Mouse (Mus musculus) hindbrain, embryonic 11.5 days (tissue): ENCODE measurements around the gene Fcho2. TPM values are rescaled to one million over a fixed set of nuclear protein-coding genes. Genes with fewer than 3 reads are reported as not detected.

Experiments
- polyA plus RNA-seq: library from polyadenylated mRNA; unstranded; fragments of >200 nt; fragmentation: Nextera tagmentation; extraction: Ambion mirVana; gene quantifications from 2 replicates; pipeline ENCODE4 v1.2.1, GENCODE M21; 2014

Fcho2 gene
- polyA plus RNA-seq, 1 experiment from 2014 or later, result 35.5 TPM

Other genes starting within 250 kb of the Fcho2 start
- gene Tmem174, start 178.0 kb downstream of the Fcho2 start, polyA plus RNA-seq, result not detected in 2 replicates
- gene Tmem171, start 120.6 kb downstream of the Fcho2 start, polyA plus RNA-seq, result not detected in 2 replicates
- gene Tnpo1, start 110.9 kb upstream of the Fcho2 start, polyA plus RNA-seq, result 66.9 and 124 TPM in 2 replicates
- not detected in 2 replicates for gene 1700024P04Rik, start 169.1 kb upstream of the Fcho2 start, polyA plus RNA-seq